Mouse (Mus musculus): ENCODE results near the gene Disp1.
A peak's percentile ranks its signal among the peaks of the same experiment; 100 is the strongest.

Gene Disp1

DNA sequence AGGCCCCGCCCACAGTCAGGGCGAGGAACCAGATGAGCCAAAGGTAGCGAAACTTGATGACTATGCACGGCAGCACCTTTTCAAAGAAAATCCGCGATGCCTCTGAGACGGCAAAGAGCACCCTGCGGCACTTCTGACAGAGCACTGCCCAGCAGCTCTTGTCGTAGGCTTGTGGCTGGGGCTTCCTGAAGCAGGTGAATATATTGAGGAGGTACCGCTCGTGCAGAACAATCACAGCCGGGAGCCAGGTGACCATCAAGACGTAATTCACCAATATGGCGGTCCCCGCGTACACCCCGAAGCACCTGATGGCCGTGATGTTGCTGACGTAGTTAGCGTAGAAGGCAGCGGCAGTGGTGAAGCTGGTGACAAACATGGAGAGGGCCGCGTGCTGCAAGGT lies 132.7 kb downstream of the Disp1 start:
- no peak for DNase-seq (ENCODE audit: low read depth, low spot score)

DNA sequence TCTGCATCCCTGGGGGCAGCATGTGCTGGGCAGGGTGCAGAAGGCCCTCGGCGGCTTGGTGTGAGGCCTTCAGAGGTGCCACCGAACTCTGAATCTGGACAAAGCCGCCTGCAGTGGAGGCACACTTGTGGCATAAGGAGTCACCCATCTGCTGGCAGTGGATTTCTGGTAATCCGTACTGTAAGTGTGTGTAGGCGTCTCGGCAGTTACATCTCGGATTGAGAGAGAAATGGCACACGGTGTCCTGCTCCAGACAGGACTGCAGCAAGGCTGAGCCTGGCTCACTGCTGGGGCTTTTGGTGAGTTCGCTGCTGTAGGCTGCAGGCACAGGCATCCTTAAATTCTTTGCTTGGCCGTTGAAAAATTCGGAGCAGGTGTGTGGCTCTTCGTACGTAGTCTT lies 134.5 kb downstream of the Disp1 start:
- no peak for DNase-seq (ENCODE audit: low read depth, low spot score)

DNA sequence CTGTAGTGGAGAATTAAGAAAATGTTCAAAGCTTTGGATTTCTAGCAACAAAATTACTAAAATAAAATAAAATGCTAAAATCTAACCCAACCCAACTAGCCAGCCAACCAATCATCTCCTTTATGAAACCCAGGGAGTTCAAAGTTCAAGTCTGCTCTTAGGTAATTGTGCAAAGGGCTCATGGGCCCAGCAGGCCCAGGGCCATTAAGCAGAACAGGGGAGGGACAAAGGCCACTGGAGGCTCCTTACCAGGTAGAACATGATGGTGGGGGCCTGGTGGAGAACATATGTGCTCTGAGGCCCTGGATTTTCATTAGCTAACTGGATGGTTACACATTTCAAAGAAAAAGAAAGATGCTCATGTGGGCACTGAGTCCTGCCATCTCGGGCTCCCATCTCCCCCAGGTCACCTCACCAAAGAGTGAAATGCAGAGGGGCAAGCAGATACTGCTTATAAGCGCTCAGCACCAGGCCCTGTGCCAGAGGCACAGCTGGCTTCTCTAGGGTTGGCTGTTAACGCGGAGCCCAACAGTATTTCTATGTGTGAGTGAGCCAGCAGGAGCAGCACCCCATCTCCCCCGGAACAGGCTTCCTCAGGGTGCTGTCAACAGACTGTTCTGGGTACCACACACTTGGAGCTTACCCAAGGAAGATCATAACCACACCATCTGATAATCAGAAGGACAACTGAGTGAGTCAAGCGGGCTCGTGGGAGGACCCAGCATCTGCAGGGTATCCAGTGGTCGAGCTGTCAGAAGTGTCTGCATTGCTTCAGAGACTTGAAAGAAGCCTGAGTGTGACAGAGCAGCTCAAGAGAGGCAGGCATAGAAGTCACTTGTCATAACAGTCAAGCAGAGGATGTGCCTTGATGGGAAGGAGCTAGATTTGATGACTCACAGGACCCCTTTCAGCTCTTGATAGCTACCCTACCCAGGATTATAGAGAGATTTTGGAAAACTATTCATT lies 137.0 kb downstream of the Disp1 start:
- peak; percentile 51 for DNase-seq (ENCODE audit: low read depth, low spot score)

DNA sequence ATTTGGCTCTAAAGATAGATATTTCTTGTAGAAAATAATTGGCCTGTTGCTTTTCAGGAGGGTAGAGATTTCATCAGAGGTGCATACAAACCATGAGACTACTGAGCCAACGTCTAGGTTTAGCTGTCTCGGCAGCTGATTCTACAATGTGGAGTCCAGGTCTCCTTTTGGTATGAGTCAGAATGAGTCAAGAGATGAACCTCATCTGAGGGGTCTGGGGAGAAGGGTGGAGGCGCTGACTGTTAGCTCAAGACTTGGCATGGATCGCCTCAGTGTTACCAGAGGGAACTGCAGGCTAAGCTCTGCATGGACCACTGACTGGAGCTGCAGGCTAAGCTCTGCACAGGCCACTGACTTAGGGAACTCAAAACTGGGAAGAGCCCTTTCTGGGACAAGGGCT lies 138.9 kb downstream of the Disp1 start:
- DNase-seq (ENCODE audit: low read depth, low spot score) = no peak

DNA sequence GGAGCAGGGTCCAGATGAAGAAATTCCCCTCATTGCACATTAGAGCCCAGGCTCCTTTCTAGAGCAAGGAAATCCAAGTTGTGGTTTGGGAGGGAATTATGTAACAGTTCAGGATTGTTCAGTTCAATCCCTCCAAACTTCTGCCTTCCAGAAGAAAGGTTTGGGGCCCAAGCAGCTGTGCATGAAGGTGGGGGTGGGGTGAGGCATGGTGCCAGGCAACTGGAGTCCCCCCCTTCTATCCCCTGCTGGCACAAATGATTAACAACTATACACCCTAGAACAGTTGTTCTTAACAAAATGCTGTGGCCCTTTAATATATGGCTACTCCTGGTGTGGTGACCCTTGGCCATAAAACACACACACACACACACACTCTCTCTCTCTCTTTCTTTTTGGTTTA lies 140.2 kb downstream of the Disp1 start:
- DNase-seq (ENCODE audit: low read depth, low spot score) = no peak

DNA sequence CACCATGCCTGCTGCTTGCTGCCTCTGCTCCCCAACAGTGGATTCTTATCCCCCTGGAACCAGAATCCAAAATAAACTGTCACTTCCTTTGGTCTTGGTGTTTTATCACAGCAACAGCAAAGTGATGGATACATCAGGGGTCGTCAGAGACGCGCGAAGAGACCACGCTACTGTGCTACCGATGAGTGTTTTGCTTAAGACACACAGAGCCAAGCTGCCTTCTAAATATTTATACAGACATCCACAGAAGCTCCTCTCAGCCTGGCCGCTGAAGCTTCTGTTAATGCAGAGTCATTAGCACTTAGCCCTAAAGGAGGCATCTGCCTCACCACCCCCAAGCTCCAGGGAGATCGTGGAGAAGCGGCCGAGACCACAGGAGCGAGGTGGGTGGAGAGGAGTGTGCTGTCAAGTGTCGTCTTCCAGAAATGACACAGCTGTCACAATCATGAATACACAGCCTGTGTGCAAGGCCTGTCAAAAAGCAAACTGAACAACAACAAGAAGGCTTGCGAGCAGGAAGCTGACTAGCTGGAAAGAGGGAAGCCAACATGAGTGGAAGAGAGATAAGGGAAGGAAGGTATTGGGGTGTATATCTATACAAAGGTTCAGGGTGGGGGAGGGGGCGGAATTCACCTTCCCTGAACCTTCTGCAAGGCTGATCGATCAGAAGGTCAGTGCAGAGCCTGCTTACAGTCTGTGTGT lies 146.1 kb downstream of the Disp1 start:
- peak; percentile 27 for DNase-seq (ENCODE audit: low read depth, low spot score)

DNA sequence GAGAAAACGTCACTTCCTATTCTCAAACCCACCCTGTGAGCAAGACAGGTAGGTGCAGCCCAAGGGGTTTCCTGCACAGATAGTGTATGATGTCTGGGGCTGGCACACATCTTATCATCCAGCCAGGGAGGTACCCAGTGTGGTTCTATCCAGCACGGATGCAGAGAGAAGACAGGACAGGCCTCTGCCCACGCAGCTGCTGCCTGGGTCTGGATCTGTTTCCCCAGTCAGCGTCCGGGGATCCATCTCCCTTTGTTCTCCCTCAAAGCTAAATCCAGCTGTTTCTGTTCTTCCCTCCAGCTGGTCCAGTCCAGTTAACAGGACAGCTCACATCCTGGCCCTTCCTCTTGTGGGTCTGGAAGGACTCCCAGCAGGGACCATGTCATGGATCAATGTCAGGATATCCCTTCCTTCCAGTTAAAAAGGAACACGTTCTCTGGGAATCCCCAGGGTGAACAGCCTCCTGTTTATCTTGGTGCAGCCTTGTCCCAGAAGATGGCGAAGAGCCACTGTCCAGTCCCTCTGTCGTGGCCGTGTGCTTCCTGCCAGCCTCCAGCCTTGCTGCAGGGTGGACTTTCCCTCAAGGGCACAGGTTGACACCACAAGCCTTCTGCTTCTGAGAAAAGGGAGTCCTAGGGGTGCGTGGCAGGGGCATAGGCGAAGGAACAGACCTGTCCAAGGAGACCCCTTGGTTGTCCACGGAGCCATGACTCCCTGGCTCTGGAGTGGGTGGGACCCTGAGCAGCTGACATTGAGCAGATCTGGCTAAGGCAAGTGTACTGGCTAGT lies 148.9 kb downstream of the Disp1 start:
- DNase-seq (ENCODE audit: low read depth, low spot score) = no peak

DNA sequence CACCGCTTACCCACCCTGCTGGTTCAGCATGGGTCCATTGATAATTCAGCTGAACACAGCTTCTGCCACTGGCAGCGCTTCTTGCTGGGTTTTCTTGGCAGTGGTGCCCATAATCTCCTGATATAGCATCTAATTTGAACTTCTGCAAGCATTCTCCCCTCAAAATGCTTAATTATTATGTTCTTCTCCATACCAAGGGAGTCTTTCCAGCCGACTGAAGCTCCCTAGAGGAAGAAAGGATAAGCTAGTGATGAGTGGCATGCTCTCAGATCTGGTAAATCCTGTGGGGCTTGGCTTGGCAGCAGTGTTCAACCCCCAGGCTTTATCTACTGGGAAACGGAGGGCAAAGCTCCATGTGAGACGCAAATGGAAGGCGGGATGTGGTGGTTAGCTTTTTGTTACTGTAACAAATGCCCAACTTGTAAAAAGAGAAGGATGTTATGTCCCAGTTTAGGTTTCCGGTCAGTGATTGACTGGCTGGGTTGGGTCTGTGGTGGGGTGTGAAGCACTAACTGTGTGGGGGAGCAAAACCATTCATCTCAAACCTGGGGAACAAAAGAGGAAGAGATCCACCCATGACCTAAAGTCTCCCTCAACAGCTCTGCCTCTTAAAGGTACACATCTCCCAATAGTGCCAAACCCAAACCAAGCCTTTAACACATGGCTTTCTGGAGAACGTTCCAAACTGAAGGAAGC lies 151.2 kb downstream of the Disp1 start:
- no peak for DNase-seq (ENCODE audit: low read depth, low spot score)

DNA sequence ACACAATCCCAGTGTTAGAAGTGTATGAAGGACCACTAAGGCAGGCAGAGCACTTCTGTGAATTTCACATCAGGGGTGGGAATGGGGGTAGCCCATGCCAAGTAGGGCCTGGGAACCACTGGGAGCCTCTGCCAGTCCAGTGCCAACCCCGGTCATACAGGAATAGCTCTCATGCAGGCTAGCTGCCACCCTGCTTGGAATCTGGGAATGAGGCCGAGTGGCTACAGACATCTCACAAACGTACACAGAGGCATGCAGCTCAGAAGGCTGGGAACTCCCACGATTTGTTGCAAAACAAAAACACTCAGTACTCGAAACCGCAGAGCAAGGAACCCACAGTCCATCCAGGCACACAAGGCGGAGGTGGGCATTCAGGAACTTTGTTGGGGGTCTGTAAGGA lies 153.5 kb downstream of the Disp1 start:
- no peak for DNase-seq (ENCODE audit: low read depth, low spot score)

DNA sequence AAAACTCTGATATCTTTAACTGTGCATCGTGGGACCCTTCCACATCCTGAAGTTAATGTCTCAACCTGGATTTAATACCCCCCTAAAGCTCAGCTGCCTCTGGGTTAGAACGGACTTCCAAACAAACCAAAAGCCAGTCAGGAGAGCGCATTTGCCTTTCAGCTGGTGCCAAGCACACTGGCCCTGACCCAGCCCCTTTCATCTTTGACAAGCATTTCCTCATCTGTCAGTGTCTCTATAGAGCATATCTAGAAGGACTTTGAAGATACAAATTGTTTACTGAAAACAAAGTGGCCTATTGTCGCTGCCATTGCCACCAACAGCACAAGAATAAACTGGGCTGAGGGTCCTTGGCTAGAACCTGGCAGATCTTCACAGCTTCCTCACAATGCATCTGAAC lies 154.3 kb downstream of the Disp1 start:
- DNase-seq (ENCODE audit: low read depth, low spot score) = no peak

DNA sequence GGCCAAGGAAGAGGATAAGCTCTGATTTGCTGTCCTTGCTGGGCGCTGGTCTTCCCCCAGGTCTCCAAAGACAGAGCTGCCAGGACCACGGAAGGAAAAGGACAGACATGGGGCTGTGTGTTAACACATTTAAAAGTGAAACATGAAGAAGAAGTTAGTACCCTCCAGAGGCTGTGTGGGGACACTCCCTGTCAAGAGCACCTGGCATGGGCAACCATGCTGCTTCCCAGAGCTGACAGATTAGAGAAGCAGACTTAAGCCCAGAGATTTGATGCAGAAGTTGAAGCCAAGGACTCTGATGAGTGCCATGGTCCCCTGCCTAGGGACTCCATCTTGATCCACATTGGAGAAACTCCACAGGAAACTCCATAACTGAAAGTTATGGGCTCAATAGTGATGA lies 160.7 kb downstream of the Disp1 start:
- DNase-seq (ENCODE audit: low read depth, low spot score) = no peak

DNA sequence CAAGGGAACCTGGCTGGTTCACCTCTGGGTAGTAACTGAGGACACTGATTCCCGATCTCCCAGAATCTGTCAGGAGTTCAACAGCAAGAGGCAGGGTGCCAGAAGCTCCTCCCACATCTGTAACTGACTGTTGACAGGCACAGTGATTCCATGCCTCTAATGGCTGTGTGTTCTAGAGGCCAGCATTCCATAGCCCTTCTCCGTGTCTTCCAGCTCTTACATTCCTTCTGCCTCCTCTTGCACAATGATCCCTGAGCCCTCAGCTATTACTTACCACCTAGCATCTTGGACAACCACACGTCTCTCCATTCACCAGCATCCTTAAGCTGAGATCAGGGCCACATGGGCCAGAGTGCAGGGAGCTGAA lies 165.1 kb downstream of the Disp1 start:
- DNase-seq (ENCODE audit: low read depth, low spot score) = no peak

DNA sequence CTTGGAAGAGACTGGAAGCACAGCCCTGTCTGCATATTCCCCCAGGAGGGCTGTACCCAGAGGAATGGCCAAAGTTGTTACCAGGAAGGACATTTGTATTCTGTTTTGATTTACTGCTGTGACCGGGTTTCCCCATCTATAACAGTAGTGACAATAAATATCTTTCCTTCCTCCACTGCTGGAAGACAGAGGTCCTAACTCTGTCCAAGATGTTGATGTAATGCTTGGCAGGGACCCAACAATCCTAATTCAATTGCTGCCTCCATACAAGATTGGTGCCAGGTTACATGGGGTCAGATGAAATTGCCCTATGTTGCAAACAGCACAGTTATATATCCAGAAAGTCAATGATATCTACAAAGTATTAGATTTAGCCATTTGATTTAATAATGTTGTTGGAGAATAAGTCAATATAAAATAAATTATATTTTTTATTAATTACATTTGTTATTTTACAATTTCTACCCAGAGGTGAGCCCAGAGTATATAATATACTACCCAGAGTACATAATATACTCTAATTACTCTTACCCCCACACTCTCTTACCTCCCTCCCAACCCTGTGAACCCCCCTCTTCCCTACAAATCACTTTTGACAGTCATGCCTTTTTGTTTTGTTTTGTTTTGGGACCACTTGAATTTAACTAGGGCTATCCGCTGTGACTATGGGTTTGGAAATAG lies 165.6 kb downstream of the Disp1 start:
- DNase-seq (ENCODE audit: low read depth, low spot score) = no peak

DNA sequence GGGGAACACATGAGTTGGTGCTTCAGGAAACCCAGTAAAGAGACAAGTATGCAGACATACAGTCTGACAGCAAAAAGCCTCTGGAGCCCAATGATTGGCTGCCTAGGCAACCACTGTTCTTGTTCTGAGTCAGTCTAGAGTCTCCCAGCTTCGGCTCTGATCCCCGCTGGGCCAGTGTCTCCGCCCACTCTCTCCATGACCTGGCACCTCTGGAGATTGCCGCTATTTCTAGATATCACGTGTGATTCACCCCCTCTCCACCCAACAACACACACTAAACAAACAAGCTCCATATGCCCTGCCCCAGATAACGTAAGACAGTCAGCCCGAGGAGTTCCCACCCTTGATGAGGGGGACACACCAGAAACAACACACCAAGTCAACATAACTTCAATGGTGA lies 168.7 kb downstream of the Disp1 start:
- no peak for DNase-seq (ENCODE audit: low read depth, low spot score)

DNA sequence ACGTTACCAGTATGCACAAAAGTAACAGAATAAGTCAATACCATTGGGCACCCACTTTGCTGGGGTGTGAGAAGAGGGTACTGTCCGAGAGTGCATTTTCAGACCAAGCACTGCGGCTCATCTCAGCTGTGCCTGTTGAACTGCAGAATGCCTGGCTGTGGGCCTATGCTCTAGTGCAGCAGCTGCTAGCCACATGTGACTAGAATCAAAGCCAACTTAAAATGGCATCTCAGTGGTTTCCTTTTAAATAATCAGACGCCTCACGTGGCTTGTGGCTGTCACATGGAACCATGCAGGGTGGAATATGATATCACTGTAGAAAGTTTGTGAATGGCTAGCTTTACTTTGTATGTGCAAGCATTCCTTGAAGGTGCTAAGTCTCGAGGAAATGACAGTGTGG lies 172.0 kb downstream of the Disp1 start:
- DNase-seq (ENCODE audit: low read depth, low spot score) = no peak

DNA sequence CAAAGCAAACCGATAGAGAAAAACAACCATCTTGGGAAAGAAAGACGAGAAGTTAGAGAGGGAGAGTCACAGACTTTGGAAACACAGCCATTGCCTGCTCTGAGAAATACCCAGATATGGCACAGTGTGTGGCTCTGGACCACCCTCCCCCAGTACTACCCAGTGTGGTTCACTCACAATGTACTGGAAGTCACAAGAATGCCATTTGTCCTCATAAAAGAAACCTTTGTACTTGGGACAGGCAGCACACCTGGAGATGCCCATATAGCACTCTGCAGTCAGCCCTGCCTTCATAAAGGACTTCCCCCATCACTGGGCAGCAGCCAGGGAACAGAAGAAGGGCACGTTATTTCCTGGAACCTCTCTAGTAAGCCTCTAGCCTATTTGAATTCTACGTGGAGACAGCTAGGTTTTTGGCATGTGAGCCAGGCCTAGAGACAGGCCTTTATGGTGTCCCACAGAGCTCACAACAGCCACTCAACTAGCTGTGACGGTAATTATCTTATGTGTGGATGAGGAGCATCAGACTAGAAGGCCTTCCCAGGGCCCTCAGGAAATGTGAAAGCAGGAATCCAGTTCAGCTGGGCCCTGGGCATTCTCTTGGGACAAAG lies 173.3 kb downstream of the Disp1 start:
- no peak for DNase-seq (ENCODE audit: low read depth, low spot score)

DNA sequence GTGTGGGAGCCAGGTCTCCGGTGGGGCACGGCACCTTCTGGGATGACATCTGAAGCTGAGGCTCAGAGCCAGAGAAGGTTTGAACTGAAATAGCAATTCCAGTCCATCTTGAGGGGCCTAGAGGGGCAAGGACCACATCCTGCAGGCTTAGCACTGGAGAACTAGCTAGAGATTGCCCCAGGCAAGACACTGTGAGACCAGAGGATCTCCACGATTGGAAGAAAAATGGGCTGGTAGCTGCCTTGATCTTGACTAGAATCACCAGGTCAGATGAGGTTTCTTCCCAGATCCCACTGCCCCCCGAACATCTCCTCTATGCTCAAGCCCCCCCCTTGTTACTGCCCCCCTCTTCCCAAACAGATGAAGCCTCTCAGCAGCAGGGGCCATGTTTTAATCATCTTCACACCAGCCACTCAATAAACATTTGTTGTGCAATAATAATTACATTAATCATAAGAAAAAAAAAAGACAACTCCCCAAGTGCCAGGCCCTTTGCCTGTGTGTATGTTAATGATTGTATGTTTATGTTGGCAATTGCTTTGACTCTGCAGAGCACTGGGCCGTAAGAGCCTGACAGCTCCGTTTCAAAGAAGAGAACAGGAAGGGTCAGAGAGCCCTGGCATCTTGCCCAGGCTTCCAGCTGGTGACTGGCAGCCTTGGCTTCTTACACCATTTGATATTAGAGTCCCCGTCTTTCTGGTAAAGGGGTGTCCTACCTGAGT lies 174.0 kb downstream of the Disp1 start:
- no peak for DNase-seq (ENCODE audit: low read depth, low spot score)

DNA sequence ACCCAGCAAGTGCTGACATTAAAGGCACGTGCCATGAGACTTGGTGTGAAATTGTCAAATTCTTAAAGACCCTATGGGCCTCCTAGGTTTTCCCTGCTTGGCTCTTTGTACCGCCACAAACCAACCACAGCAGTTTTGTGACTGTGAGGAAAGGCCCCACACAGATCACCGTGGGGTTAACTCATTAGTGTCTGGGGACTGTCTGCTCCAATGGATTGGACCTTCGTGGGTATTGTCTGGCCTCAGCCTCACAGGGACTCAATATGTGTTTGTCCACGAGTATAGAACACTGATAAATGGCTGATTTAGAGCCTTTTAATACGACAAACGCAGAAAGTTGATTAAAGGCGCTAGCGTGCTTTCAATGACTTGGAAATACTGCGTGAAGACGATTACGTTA lies 175.2 kb downstream of the Disp1 start:
- DNase-seq (ENCODE audit: low read depth, low spot score) = no peak

DNA sequence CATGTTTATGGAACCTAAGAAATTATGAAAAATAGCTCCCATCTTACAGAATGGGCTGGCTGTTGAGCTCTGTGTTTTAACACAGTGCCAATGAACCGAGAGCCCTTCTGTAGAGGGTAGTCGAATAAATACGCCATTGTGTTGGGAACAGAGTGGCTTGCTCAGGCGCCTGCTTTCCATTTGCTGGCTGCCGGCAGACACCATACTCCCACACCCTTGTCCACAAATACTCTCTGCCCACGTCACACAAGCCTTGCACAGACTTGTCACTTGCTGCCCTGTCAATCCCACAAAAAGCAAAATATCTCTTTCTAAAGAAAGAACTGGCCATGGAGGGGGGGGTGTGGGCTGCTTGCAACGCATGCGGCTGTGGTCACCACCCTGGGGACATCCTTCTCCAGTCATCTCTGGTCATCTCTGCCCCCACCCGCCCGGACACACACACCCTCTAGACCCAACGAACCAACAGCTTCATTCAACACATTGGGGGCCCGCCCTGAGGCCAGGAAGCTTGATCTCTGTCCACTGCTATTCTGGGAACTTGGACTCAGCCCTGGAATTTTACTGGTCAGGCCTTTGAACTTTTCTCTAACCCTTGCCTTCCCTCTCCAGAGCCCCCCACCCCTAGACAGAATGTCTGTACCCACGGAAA lies 178.0 kb downstream of the Disp1 start:
- peak; percentile 81 for DNase-seq (ENCODE audit: low read depth, low spot score)
